Mouse (Mus musculus): ENCODE measurements around the gene Abtb2. TPM values are rescaled to one million over a fixed set of nuclear protein-coding genes. Genes with fewer than 3 reads are reported as not detected.
A peak's percentile ranks its signal among the peaks of the same experiment; 100 is the strongest.

The Abtb2 gene
- polyA plus RNA-seq, 1 experiment from 2014 or later = 13.1 TPM

DNA sequence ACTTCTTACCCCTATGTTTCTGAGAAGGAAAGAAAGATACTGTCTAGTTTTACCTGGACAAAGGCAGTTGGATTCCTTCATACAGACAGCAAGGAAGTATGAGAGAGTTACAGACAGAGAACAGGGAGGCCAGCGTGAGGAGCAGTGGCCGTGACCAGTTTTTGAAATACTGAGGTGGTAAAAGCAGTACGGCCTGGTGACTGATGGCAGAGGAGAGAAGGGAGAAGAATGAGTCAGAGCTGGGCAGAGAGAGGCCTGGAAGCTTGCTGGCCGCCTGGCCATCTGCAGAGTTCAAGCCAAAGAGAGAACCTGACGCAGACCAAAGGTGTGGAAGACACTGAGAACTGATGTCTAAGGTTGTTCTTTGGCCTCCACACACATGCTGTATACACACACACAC, 109.3 kb downstream of the Abtb2 start:
- DNase-seq (ENCODE audit: low spot score) = no peak
- no peaks in the 10 kb centered on the region for H3K9me3 ChIP-seq
- no peak overlapping the region for H3K27ac ChIP-seq (replicated peaks)
- H3K27me3 ChIP-seq (replicated peaks; ENCODE audit: low read depth, poor library complexity, severe bottlenecking) = peaks cover 17% of the 10 kb centered on the region
- H3K4me1 ChIP-seq = peaks cover 43% of the 10 kb centered on the region
- no peaks in the 10 kb centered on the region for H3K36me3 ChIP-seq (replicated peaks)
- no peak overlapping the region for H3K4me3 ChIP-seq
- WGBS = 90% methylated on average over 5 of the region's 5 CpGs

DNA sequence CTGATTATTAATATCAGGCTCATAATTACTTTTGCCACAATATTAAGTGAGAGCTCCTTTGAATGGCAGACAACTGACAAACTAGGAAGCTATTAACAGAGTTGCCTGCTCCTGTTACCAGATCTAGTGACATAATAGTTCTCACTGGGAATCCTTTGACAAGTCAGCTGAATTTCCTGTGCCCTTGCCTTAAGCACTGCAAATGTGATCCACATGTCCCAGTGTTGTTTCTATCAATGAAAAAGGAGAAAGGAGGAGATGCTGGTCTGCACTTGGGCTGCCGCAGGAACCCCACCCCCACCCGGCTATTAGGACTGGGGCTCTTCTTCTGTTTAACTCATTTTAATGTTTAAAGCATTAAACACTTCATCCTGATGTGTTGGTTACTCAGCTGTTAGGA, 110.7 kb downstream of the Abtb2 start:
- peak; percentile 56 for DNase-seq (ENCODE audit: low spot score)
- Histone ChIP-seq H3K27ac (replicated peaks) (0 out of 2 replicates have a peak overlapping the region, but pooled peaks have one; percentile 54), H3K36me3 (replicated peaks) (no peaks in the 10 kb centered on the region), H3K4me3 (peak overlapping the region; percentile 21; the same call in 1 of the 2 replicates), H3K27me3 (replicated peaks; ENCODE audit: low read depth, poor library complexity, severe bottlenecking) (peaks cover 17% of the 10 kb centered on the region), H3K4me1 (peaks cover 48% of the 10 kb centered on the region), H3K9me3 (no peaks in the 10 kb centered on the region)
- 35% methylated on average over 2 of the region's 2 CpGs for WGBS

DNA sequence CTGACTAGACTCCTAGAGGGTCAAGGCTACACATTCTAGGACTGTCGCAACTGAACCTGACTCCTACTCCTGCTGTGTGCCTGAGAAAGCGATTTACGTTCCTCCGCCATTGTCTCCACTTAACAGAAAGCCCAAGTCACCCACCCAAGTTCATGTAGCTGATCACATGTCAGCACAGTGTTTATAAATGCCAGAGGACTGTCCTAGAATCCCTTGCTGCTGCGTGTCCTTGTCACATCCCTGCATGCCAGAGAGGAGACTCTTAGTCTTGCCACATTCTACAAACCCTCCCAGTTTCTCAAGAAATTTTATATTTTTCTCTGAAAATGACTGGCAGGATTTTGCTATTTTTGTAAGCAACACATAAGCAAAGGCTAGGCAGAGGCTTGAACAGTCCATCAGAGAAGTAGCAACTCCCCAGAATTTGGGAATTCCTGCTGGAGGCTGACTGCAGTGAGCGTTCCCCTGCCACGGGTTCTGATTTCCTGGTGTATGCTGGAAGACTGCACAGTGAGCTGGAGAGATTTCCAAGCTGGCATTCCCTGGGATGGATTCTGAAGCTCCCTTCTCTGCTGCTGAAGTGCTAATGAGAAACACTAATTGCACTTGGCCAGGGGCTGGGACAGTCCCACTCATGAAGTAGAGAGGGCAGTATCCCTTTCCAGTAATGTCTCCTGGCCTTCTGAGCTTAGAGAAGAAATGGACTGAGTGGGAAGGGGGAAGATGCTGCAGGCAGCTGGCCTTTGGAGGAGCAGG, 111.7 kb downstream of the Abtb2 start:
- Histone ChIP-seq H3K4me1 (peaks cover 53% of the 10 kb centered on the region), H3K9me3 (no peaks in the 10 kb centered on the region), H3K27ac (replicated peaks) (peak overlapping the region; percentile 54; the same call in 1 of the 2 replicates), H3K36me3 (replicated peaks) (no peaks in the 10 kb centered on the region), H3K4me3 (no peak overlapping the region), H3K27me3 (replicated peaks; ENCODE audit: low read depth, poor library complexity, severe bottlenecking) (peaks cover 17% of the 10 kb centered on the region)
- no peak for DNase-seq (ENCODE audit: low spot score)
- 72% methylated on average over 7 of the region's 7 CpGs for WGBS

DNA sequence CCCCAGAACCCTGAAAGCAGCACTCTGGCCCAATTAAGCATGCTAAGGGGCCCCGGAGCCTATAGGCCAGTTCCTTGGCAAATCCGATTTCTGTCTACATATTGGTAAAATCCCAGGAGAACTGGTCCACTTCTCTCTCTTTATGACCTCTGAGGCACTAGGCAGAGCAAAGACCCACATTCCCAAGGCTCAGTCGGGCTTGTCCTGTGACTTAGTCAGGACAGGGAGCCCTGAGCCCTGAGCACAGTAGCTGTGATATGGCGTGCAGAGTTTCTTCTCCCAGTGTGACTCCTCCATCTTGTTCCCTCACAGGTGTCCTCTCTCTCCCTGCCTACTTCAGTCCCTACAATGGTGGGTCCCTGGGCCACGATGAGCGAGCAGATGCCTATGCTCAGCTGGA, 112.3 kb downstream of the Abtb2 start:
- Histone ChIP-seq H3K27me3 (replicated peaks; ENCODE audit: low read depth, poor library complexity, severe bottlenecking) (peaks cover 17% of the 10 kb centered on the region), H3K4me1 (peaks cover 55% of the 10 kb centered on the region), H3K27ac (replicated peaks) (no peak overlapping the region), H3K4me3 (no peak overlapping the region), H3K36me3 (replicated peaks) (no peaks in the 10 kb centered on the region), H3K9me3 (no peaks in the 10 kb centered on the region)
- WGBS = 84% methylated on average over 6 of the region's 6 CpGs
- DNase-seq (ENCODE audit: low spot score) = no peak

DNA sequence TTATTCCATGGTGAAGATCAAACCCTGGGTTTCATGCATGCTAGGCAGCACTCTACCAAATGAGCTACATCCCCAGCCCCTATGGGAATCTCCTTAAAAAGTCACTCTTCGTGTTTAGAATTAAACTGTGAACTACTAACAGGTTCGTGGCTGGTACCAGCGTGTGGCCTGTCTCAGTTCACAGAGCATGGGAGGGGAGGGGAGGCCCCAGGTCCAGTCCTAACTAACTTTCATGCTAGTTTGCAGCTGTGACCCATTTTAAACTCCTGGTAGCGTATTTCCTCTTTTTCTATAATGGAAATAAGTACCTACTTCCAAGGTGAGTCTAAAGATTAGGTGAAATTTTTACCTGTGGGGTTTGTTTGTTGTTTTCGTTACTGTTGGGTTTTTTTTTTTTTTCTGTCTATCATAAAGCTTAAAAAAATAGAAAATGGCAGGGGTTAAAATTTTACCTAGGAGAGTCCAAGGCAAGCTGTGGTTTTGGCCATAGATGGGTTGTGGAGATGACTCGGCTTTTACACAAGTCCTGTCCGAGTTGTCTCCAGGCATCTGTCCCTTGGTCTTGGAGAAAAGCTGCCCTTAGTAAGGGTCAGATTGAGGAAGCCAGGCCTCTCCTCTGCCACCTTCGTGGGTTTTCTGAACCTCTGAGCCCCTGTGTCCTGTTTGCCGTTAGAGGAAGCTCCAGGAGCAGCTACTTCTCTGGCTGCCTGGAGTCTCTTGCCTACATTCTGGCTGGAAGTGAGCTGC, 114.4 kb downstream of the Abtb2 start:
- Histone ChIP-seq H3K4me1 (peaks cover 65% of the 10 kb centered on the region), H3K36me3 (replicated peaks) (no peaks in the 10 kb centered on the region), H3K27me3 (replicated peaks; ENCODE audit: low read depth, poor library complexity, severe bottlenecking) (peaks cover 9% of the 10 kb centered on the region), H3K27ac (replicated peaks) (no peak overlapping the region), H3K4me3 (no peak overlapping the region), H3K9me3 (no peaks in the 10 kb centered on the region)
- DNase-seq (ENCODE audit: low spot score) = no peak
- 72% methylated on average over 9 of the region's 9 CpGs for WGBS

DNA sequence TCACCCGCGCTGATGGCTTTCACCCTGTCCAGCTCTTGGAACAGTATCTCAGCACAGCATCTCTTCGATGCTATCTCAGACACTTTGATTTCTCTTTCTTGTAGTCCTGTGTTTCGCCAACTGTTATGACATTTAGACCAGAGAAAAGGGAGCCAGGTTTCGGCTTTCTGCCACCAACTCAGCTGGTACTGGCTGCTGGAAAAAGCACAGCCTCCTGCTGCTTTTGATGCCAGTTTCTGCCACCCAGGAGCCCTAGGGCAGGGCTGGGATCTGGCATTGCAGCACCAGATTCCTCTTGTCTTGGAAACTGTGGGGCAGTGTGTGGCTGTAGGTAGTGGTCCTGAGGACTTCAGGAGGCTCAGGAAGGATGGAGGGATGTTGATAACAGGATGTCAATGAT, 115.0 kb downstream of the Abtb2 start:
- no peak overlapping the region for H3K27ac ChIP-seq (replicated peaks)
- WGBS = 86% methylated on average over 5 of the region's 5 CpGs
- H3K36me3 ChIP-seq (replicated peaks) = no peaks in the 10 kb centered on the region
- peaks cover 8% of the 10 kb centered on the region; the same call in 1 of the 2 replicates for H3K27me3 ChIP-seq (replicated peaks; ENCODE audit: low read depth, poor library complexity, severe bottlenecking)
- H3K4me1 ChIP-seq = peaks cover 67% of the 10 kb centered on the region
- no peak overlapping the region for H3K4me3 ChIP-seq
- H3K9me3 ChIP-seq = no peaks in the 10 kb centered on the region
- no peak for DNase-seq (ENCODE audit: low spot score)

DNA sequence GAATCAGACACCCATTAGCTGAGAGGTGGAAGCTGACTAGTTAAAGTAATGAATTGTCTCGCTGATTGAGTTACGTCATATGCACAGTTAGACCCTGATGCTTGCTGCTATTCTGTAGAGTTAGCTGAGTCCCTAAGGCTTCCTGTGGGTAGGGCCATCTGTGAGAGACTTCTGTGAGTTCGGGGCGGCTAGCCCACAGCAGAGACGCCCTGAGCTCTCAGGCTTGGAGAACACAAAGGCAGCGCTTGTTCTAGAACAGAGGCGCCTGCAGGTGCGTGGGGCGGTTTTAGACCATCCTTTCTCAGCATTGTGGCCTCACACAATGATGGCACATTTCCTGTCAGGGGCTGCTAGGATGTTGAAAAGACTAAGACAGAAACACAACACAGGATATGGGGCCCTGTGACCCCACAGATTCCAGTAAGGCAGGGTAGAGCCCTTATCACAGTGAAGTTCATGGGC, 116.2 kb downstream of the Abtb2 start:
- DNase-seq (ENCODE audit: low spot score) = no peak
- WGBS = 74% methylated on average over 9 of the region's 9 CpGs
- Histone ChIP-seq H3K27ac (replicated peaks) (peak overlapping the region; percentile 44; the same call in 1 of the 2 replicates), H3K27me3 (replicated peaks; ENCODE audit: low read depth, poor library complexity, severe bottlenecking) (peaks cover 8% of the 10 kb centered on the region; the same call in 1 of the 2 replicates), H3K36me3 (replicated peaks) (no peaks in the 10 kb centered on the region), H3K9me3 (no peaks in the 10 kb centered on the region), H3K4me3 (no peak overlapping the region), H3K4me1 (peaks cover 63% of the 10 kb centered on the region)

DNA sequence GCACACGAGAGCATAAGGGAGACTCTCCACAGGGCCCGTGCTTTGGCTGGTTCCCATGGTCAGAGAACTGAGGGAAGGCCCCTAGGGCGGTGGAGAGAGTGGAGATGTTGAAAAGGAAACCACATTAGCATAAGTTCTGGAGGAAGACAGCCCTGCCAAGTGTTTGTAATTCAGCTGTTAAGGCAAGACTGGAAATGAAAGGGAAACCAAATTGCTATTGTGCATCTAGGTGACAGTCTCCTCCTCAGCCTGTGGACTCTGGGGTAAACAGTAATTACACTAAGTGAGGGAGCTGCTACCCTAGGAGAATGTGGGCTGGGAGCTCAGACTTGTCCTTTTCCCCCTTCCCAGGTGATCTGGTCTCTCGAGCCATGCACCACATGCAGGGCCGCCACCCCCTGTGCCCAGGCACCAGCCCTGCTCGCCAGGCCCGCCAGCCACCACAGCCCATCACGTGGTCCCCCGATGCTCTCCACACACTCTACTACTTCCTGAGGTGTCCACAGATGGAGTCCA, 116.9 kb downstream of the Abtb2 start:
- H3K27me3 ChIP-seq (replicated peaks; ENCODE audit: low read depth, poor library complexity, severe bottlenecking) = peaks cover 8% of the 10 kb centered on the region; the same call in 1 of the 2 replicates
- no peaks in the 10 kb centered on the region for H3K9me3 ChIP-seq
- peak overlapping the region; percentile 44; the same call in 1 of the 2 replicates for H3K27ac ChIP-seq (replicated peaks)
- DNase-seq (ENCODE audit: low spot score) = no peak
- H3K4me3 ChIP-seq = no peak overlapping the region
- no peaks in the 10 kb centered on the region for H3K36me3 ChIP-seq (replicated peaks)
- 79% methylated on average over 9 of the region's 9 CpGs for WGBS
- peaks cover 58% of the 10 kb centered on the region for H3K4me1 ChIP-seq

DNA sequence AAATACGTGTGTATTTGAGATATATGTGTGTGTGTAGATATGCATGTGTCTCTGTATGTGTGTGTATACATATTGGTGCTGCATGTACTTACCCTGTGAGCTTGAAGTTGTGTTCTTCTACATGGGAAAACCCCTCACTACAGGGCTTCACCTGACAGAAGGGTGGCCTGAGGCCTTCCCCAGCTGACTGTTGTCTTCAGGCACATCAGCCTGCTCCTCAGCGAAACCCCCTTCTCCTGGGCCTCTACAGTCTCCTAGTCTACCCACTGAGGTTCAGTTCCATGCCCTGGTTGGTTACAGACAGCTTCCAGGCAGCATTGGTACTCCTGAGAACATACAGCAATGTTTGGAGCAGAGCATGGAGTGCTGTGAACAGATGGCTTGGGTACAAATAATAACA, 118.3 kb downstream of the Abtb2 start:
- 92% methylated on average over 2 of the region's 2 CpGs for WGBS
- Histone ChIP-seq H3K27me3 (replicated peaks; ENCODE audit: low read depth, poor library complexity, severe bottlenecking) (no peaks in the 10 kb centered on the region), H3K27ac (replicated peaks) (0 out of 2 replicates have a peak overlapping the region, but pooled peaks have one; percentile 45), H3K36me3 (replicated peaks) (no peaks in the 10 kb centered on the region), H3K4me3 (no peak overlapping the region), H3K4me1 (peaks cover 50% of the 10 kb centered on the region), H3K9me3 (no peaks in the 10 kb centered on the region)
- no peak for DNase-seq (ENCODE audit: low spot score)

DNA sequence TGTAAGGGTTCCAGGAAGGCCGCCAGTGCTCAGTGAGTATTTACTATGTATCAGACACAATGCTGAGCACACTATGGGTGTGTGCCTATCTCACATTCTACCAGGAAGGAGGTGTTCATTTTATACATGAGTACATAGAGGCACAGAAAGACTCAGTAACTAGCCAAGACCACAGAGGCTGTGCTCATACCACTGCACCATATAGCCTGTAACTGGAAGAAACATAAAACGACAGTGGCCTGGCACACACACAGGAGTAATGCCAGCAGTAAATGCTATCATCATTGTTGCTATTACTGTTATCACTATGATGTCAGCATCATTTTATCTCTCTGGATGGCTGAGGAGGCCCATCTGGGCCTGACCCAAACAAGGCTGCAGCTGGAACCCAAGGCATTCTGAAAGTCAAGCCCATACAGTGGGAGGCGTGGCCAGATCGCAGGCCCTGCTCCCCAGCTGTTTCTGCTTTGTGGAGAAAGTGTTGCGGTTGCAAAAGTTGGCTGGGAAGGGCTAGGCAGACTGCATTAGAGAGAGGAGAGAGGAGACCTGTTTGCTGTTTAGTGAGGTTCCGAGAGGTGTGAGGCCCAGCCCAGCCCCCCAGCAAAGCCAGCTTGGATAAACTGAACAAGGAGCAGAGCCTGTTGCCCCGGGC, 118.9 kb downstream of the Abtb2 start:
- H3K4me1 ChIP-seq = peaks cover 51% of the 10 kb centered on the region
- no peaks in the 10 kb centered on the region for H3K9me3 ChIP-seq
- WGBS = 52% methylated on average over 7 of the region's 7 CpGs
- H3K27ac ChIP-seq (replicated peaks) = peak overlapping the region; percentile 73
- H3K27me3 ChIP-seq (replicated peaks; ENCODE audit: low read depth, poor library complexity, severe bottlenecking) = no peaks in the 10 kb centered on the region
- no peak overlapping the region for H3K4me3 ChIP-seq
- DNase-seq (ENCODE audit: low spot score) = peak; percentile 56
- no peaks in the 10 kb centered on the region for H3K36me3 ChIP-seq (replicated peaks)

DNA sequence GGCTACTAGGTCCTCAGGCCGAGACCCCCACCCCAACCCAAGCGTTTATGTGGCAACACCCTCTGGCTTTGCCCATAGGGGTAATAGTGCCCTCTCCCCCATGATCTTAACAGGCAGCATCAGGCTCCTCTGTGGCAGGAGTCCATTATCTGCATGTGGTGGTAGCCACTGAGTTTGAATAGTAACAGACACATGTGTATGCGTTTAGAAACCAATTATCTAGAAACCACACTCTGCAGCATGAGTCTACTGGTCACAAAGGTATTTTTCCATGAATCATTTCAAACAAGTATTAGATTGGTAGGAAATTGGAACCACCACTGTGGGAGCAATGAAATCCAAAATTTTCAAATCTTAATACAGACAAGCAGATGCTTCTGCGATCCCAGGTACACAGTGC, 119.5 kb downstream of the Abtb2 start:
- 68% methylated on average over 4 of the region's 4 CpGs for WGBS
- Histone ChIP-seq H3K9me3 (no peaks in the 10 kb centered on the region), H3K27ac (replicated peaks) (peak overlapping the region; percentile 73), H3K4me3 (no peak overlapping the region), H3K4me1 (peaks cover 56% of the 10 kb centered on the region), H3K27me3 (replicated peaks; ENCODE audit: low read depth, poor library complexity, severe bottlenecking) (no peaks in the 10 kb centered on the region), H3K36me3 (replicated peaks) (no peaks in the 10 kb centered on the region)
- no peak for DNase-seq (ENCODE audit: low spot score)

DNA sequence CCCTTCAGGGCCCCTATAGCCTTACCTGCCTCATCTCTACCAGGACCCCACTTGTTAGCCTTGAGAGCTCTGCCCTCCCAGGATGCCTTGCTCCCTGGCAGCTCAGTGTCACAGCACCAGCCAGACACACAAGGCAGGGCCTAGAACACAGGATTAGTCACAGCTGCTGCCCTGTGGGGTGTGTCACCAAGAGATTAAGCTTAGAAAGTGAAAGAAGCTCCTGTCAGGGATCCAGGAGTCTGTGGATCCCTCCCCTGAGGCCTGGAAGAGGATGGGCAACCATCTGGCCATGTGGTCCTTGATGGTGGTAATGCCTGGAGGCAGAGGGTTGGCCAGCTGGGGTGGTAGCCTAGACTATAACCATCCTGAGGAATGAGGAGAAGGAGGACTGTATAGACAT, 121.0 kb downstream of the Abtb2 start:
- DNase-seq (ENCODE audit: low spot score) = no peak

More for the DNA sequence above, 121.0 kb downstream of the Abtb2 start:
- no peak overlapping the region for H3K4me3 ChIP-seq
- no peaks in the 10 kb centered on the region for H3K27me3 ChIP-seq (replicated peaks; ENCODE audit: low read depth, poor library complexity, severe bottlenecking)
- 0 out of 2 replicates have a peak overlapping the region, but pooled peaks have one; percentile 57 for H3K27ac ChIP-seq (replicated peaks)
- H3K4me1 ChIP-seq = peaks cover 55% of the 10 kb centered on the region
- no peaks in the 10 kb centered on the region for H3K36me3 ChIP-seq (replicated peaks)
- no peaks in the 10 kb centered on the region for H3K9me3 ChIP-seq

All from embryonic facial prominence, embryonic 10.5 days (tissue).